Mouse (Mus musculus) frontal cortex, postnatal 14 days (tissue): Measurements from ENCODE around the gene Tgm2.

Experiments
- DNase-seq, 2 experiments: peaks; one replicate each; pipeline ENCODE4 v3.0.0; 2022; ENCODE audit warnings: low spot score in 2 of 2

Gene Tgm2

GRCm38 (mm10) chr2:158141271-158141670, 5.0 kb downstream of the Tgm2 start:
- DNase-seq: no peak

- DNase-seq: no peak
These were observed 5.6 kb downstream of the Tgm2 start for GRCm38 (mm10) chr2:158140664-158141063.

GRCm38 (mm10) chr2:158139628-158140027, 6.6 kb downstream of the Tgm2 start:
- DNase-seq: peak; percentile 19 to 40

DNA sequence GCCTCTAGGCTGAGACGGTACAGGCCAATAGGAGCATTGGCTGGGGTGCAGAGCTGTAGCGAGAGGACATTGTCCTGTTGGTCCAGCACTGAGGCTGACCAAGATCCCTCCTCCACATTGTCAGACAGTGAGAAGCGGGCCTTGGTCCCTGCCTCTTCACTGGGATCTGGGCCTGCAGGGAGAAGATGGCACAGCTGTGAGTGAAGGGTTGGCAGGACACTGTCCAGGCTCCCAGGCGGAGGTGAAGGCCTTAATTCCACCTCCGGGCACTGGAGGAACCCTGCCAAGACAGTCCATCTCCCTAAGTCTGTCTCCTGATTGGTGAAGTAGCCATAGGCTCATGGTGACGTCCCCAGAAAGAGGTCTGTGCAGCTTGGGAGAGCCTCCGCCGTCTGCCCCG, 7.5 kb downstream of the Tgm2 start:
- DNase-seq: no peak

- no peak for DNase-seq
These were observed 8.5 kb downstream of the Tgm2 start for GRCm38 (mm10) chr2:158137771-158138170.

- DNase-seq: no peak
These were observed 10.0 kb downstream of the Tgm2 start for GRCm38 (mm10) chr2:158136205-158136604.

GRCm38 (mm10) chr2:158133050-158133449, 13.2 kb downstream of the Tgm2 start:
- no peak for DNase-seq

DNA sequence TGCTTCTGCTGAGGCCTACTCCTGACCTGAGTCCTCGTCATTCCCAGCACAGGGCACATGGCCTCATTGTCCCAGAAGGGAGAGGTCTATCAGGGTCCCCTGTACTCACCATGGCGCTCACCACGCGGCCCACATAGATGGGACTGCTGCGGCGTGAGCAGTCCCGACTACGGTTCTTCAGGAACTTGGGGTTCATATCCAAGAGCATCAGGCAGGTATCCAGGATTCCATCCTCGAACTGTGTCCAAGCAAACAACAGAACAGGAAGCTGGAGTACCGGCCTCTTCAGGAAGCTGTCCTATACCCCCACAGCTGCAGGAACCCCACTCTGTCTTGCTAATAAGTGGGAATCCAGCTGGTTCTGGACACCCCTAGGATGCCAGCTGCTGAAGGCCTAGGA, 13.9 kb downstream of the Tgm2 start:
- no peak for DNase-seq

DNA sequence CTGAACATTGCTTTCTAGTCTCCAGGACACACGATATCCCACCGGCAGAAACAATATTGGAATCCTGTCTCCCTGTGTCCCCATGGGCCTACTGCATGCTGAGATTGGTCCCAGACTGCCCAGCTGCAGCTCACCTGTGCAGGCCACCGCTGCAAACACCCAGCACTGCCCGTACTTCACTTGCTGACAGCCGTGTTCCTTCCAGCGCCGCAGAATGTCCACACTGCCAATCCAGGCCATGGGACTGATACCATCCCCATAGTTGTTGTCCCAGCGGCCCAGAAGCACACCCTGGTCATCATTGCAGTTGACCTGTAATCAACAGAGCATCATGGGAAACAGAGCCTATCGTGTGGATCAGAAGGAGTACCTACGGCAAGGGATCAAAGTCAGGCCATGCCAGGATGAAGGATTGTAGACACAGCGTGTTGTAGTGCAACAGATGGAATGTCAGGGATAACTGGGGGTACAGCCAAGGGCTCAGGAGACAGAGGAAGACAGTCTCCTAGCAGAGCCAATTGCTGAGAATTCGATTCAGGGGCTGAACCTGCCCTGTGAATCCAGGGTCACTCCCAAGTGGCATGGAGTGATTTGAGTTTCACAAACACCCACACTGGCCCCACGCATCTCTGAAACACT, 14.9 kb downstream of the Tgm2 start:
- no peak for DNase-seq

DNA sequence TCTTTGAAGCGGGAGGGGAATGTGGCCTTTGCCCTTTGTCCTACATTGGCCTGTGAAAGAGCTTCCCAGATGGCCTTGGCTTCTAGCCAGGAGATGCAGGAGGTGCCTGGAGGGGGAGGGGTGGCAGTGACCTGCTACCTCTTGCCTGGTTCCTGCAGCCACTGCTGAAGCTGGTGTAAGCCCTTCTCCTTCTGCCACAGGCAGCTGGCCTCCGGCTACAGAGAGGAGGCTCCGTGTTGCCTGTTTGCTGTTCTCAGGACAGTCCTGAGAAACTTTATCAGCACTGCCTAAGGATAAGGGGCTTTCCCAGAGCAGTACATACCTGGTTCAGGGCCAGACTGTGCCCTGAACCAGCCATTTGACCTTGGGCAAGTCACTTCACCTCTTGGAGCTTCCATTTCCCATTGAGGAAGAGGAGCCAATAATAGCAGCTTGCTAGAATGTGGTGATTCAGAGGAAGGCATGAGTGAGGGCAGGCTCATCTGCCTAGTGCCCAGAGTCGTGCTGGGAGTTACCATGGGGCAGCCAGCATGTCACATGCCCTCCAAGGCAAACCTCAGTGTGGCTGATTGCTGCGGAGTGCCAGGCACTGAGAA, 15.7 kb downstream of the Tgm2 start:
- no peak for DNase-seq

DNA sequence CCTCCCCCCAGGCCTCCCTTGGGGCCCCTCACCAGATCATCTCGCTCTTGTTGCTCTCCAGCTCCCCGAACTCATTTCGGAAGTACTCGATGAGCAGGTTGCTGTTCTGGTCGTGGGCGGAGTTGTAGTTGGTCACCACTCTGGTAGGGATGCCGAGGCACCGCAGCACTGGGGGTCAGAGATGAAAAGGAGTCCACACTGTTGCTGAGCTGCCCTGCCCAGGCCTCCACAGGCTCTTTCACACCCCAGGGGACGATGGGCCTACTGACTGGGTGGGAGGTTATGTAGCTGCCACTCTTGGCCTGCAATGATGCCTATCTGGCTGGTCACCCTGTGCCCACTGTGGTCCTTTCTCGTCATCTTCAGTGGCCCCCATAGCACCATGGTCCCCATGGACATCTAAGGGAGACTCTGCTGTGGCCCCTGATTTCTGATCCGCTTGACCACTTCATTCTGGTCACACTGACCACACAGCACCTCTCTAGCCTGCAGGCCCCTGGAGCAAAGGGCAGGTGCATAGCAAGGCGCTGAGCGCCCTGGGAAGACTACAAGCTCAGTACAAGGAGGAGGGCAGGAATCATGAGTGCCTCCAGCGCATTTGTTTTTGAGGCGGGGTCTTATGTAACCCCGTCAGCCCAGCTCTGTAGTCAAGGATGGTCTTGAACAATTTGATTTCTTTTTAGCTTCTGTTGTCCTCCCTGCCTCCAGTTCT, 16.8 kb downstream of the Tgm2 start:
- no peak for DNase-seq

DNA sequence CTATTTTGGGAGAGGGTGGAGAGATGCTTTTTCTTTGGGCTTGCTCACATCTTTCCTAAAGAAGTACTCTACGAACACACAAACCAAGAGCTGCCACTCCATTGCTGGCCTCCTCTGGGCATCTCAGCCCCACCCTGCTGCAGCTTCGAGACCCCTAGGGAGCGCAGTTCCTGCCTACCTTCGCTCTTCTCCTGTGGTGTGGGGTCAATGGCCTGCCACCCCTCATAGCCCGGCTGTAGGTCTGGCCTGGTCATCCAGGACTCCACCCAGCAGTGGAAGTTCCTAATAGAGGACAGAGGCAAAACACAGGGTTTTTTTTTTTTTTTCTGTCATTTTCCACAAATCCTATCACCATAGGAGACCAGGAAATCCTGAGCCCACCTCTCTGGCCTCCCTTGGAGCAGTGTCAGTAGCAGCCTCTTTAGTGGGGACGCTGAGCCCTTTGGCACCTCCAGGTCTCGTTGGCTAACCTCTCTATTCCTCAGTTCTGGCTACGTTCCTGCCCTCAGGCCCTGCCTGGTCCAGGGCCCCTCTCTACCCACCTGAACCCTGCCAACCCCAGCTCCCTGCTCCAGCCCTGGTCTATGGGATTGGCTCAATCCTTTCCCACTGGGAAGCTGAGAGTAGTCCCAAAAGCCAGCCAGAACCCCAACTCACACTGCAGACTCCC, 17.6 kb downstream of the Tgm2 start:
- no peak for DNase-seq

- DNase-seq: no peak
These were observed 18.4 kb downstream of the Tgm2 start for GRCm38 (mm10) chr2:158127872-158128271.

GRCm38 (mm10) chr2:158127245-158127644, 19.0 kb downstream of the Tgm2 start:
- DNase-seq: no peak

- DNase-seq: no peak
These were observed 23.4 kb downstream of the Tgm2 start for GRCm38 (mm10) chr2:158122814-158123213.

DNA sequence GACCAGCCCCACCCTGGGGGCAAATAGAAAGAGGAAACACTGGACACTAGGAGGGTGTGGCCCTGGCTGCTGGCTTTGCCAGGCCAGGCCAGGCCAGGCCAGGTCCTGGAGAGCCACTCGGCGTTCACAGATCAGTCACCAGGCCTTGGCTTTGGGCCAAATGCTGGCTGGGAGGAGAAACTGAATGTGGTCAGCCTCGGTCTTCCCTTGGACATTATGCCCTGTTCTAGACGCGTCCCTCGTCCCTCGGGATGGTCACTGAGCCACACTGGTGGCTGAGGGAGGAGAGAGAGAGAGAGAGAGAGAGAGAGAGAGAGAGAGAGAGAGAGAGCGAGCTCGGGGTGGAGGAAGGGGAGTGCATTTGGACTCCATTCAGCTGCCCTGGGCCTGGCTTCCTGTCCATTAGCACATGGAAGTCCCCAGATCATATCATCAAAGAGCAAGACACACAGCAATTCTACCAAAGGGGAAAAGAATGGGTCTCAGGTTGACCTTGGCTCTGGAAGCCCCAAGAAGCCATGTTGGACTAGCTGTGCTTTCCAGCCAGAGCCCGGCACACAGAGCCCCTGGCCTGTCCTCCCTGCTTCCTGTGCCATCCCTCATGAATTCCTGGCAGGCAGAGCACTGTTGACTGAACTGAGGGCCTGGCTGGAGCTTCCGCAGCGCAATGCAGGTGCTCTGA, 24.4 kb downstream of the Tgm2 start:
- peak in 1 of 2 experiments; percentile 25 for DNase-seq

GRCm38 (mm10) chr2:158120868-158121267, 25.4 kb downstream of the Tgm2 start:
- DNase-seq: no peak

- DNase-seq: no peak
These were observed 26.0 kb downstream of the Tgm2 start for GRCm38 (mm10) chr2:158120211-158120610.

- no peak for DNase-seq
These were observed 27.1 kb downstream of the Tgm2 start for GRCm38 (mm10) chr2:158119145-158119544.

DNA sequence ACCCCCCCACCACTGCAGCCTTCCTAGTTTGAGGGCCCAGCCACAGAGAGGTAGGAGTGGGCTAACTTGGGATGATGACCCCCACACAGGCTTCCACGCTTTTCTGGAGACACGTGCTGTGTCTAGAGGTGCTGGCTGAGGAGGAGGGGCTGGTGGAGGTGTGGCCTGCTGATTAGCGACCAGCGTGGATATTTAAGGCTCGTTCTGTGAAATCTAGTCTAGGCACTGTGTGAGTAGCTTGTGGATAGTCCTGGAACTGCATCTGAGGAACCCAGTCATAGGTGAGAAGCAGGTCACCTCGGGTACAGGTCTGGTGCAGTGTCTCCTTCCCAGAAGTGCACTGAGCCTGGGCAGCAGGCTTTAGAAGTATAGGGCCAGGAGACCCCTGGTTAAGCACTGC, 29.6 kb downstream of the Tgm2 start:
- no peak for DNase-seq

GRCm38 (mm10) chr2:158115838-158116453, 30.3 kb downstream of the Tgm2 start:
- no peak for DNase-seq

GRCm38 (mm10) chr2:158114931-158115330, 31.3 kb downstream of the Tgm2 start:
- no peak for DNase-seq
